Mouse (Mus musculus): Measurements from ENCODE around the gene Kctd6.

- TF ChIP-seq POLR2A (IDR thresholded peaks at IDR 0.05; ENCODE audit: low read depth, low read length) (no peak), BHLHE40 (IDR thresholded peaks at IDR 0.05; ENCODE audit: low read depth, low read length) (no peak), USF1 (IDR thresholded peaks at IDR 0.05; ENCODE audit: low read depth, low read length) (no peak)
Observed at GRCm38 (mm10) chr14:8190556-8190955, 23.4 kb upstream of the Kctd6 start.
